Mouse (Mus musculus) limb, embryonic 13.5 days (tissue): ENCODE measurements around the gene Wwox. TPM values are rescaled to one million over a fixed set of nuclear protein-coding genes. Genes with fewer than 3 reads are reported as not detected.

ENCODE experiments used
- ATAC-seq: fragments of 200-750 bp; cut with Nextera tagmentation; 2 replicates; pipeline ENCODE4 v1.8.0; 2017; ENCODE audit warnings: low read depth, moderate number of reproducible peaks, moderate TSS enrichment; ENCODE audit not compliant: low FRiP score
- H3K27ac ChIP-seq: fragments of 300-500 bp; sonication (generic); 2 replicates; pipeline ENCODE4 v1.5.1; 2015; ENCODE audit warnings: inconsistent platforms, mild to moderate bottlenecking, moderate library complexity
- H3K27me3 ChIP-seq: fragments of 300-500 bp; sonication (generic); 2 replicates; pipeline ENCODE4 v1.6.1; 2015; ENCODE audit warnings: mild to moderate bottlenecking, inconsistent platforms
- H3K36me3 ChIP-seq: fragments of 300-500 bp; sonication (generic); 2 replicates; pipeline ENCODE4 v1.6.1; 2015; ENCODE audit warnings: inconsistent platforms, mild to moderate bottlenecking, moderate library complexity
- H3K4me1 ChIP-seq: fragments of 300-500 bp; sonication (generic); 2 replicates; pipeline ENCODE4 v1.6.1; 2015; ENCODE audit warnings: inconsistent platforms
- H3K4me2 ChIP-seq: fragments of 300-500 bp; sonication (generic); replicated peaks from 2 replicates; pipeline ENCODE4 v1.6.1; 2015; ENCODE audit warnings: inconsistent platforms, mild to moderate bottlenecking, moderate library complexity
- H3K4me3 ChIP-seq: fragments of 300-500 bp; sonication (generic); 2 replicates; pipeline ENCODE4 v1.5.1; 2015; ENCODE audit warnings: moderate library complexity, mild to moderate bottlenecking, inconsistent platforms
- H3K9ac ChIP-seq: fragments of 300-500 bp; sonication (generic); 2 replicates; pipeline ENCODE4 v1.6.1; 2015; ENCODE audit warnings: mild to moderate bottlenecking, inconsistent platforms
- H3K9me3 ChIP-seq: fragments of 300-500 bp; sonication (generic); 2 replicates; pipeline ENCODE4 v1.6.1; 2016; ENCODE audit warnings: inconsistent platforms
- WGBS: fragments of 180-500 bp; shearing (Covaris S2); methylation state at CpG from one replicate; pipeline ENCODE4 v1.1.7; 2015; 5-methylcytosine and 5-hydroxymethylcytosine counted together
- polyA plus RNA-seq: library from polyadenylated mRNA; unstranded; fragments of >200 nt; fragmentation: Nextera tagmentation; extraction: Ambion mirVana; gene quantifications from 2 replicates; pipeline ENCODE4 v1.2.1, GENCODE M21; 2015

Gene Wwox
- polyA plus RNA-seq, 1 experiment from 2014 or later, result 9.5 TPM

- peaks cover 11% of the 10 kb centered on the region; the same call in 1 of the 2 replicates for H3K4me1 ChIP-seq
- H3K27ac ChIP-seq, result no peak overlapping the region
- no peak overlapping the region for H3K4me3 ChIP-seq
- no peak for ATAC-seq
- 54% methylated on average over 4 of the region's 4 CpGs for WGBS
- H3K36me3 ChIP-seq, result no peaks in the 10 kb centered on the region
- no peak overlapping the region for H3K9ac ChIP-seq
- H3K27me3 ChIP-seq, result no peaks in the 10 kb centered on the region
- peaks cover 8% of the 10 kb centered on the region; the same call in 1 of the 2 replicates for H3K9me3 ChIP-seq
- no peak overlapping the region for H3K4me2 ChIP-seq
These were observed 176.0 kb downstream of the Wwox start for GRCm38 (mm10) chr8:114615413-114615812.

- no peak for ATAC-seq
- Histone ChIP-seq H3K9me3 (peaks cover 8% of the 10 kb centered on the region; the same call in 1 of the 2 replicates), H3K27me3 (peaks cover 2% of the 10 kb centered on the region; the same call in 1 of the 2 replicates), H3K4me2 (no peak overlapping the region), H3K9ac (no peak overlapping the region), H3K4me1 (peaks cover 11% of the 10 kb centered on the region; the same call in 1 of the 2 replicates), H3K36me3 (no peaks in the 10 kb centered on the region), H3K4me3 (no peak overlapping the region), H3K27ac (no peak overlapping the region)
- WGBS, result 82% methylated on average over 6 of the region's 6 CpGs
These were observed 176.5 kb downstream of the Wwox start for GRCm38 (mm10) chr8:114615908-114616307.

GRCm38 (mm10) chr8:114618908-114619508, 179.6 kb downstream of the Wwox start:
- no peaks in the 10 kb centered on the region for H3K36me3 ChIP-seq
- peaks cover 8% of the 10 kb centered on the region; the same call in 1 of the 2 replicates for H3K9me3 ChIP-seq
- H3K4me2 ChIP-seq, result no peak overlapping the region
- H3K9ac ChIP-seq, result no peak overlapping the region
- no peak for ATAC-seq
- peaks cover 8% of the 10 kb centered on the region; the same call in 1 of the 2 replicates for H3K27me3 ChIP-seq
- 49% methylated on average over 9 of the region's 9 CpGs for WGBS
- no peak overlapping the region for H3K4me3 ChIP-seq
- no peak overlapping the region for H3K27ac ChIP-seq
- peaks cover 15% of the 10 kb centered on the region; the same call in 1 of the 2 replicates for H3K4me1 ChIP-seq

- H3K4me1 ChIP-seq, result peaks cover 31% of the 10 kb centered on the region
- H3K27ac ChIP-seq, result no peak overlapping the region
- H3K4me2 ChIP-seq, result no peak overlapping the region
- no peaks in the 10 kb centered on the region for H3K9me3 ChIP-seq
- no peak overlapping the region for H3K9ac ChIP-seq
- no peak for ATAC-seq
- no peaks in the 10 kb centered on the region for H3K36me3 ChIP-seq
- no peak overlapping the region for H3K4me3 ChIP-seq
- WGBS, result 93% methylated on average over 6 of the region's 6 CpGs
- peaks cover 13% of the 10 kb centered on the region for H3K27me3 ChIP-seq
These were observed 185.9 kb downstream of the Wwox start for GRCm38 (mm10) chr8:114625402-114625801.

- no peak overlapping the region for H3K9ac ChIP-seq
- WGBS, result 10% methylated on average over 9 of the region's 9 CpGs
- H3K4me2 ChIP-seq, result no peak overlapping the region
- no peak overlapping the region for H3K27ac ChIP-seq
- H3K4me1 ChIP-seq, result peaks cover 27% of the 10 kb centered on the region
- no peaks in the 10 kb centered on the region for H3K9me3 ChIP-seq
- peaks cover 9% of the 10 kb centered on the region for H3K27me3 ChIP-seq
- no peaks in the 10 kb centered on the region for H3K36me3 ChIP-seq
- H3K4me3 ChIP-seq, result no peak overlapping the region
- ATAC-seq, result no peak
These were observed 187.4 kb downstream of the Wwox start for GRCm38 (mm10) chr8:114626897-114627296.

- no peak overlapping the region for H3K9ac ChIP-seq
- peaks cover 17% of the 10 kb centered on the region for H3K27me3 ChIP-seq
- H3K27ac ChIP-seq, result no peak overlapping the region
- H3K4me2 ChIP-seq, result no peak overlapping the region
- WGBS, result 71% methylated on average over 7 of the region's 7 CpGs
- no peaks in the 10 kb centered on the region for H3K9me3 ChIP-seq
- peaks cover 24% of the 10 kb centered on the region for H3K4me1 ChIP-seq
- no peak overlapping the region for H3K4me3 ChIP-seq
- ATAC-seq, result no peak
- H3K36me3 ChIP-seq, result no peaks in the 10 kb centered on the region
These were observed 190.3 kb downstream of the Wwox start for GRCm38 (mm10) chr8:114629719-114630118.

- WGBS, result 39% methylated on average over 6 of the region's 6 CpGs
- H3K27ac ChIP-seq, result no peak overlapping the region
- ATAC-seq, result no peak
- no peaks in the 10 kb centered on the region for H3K36me3 ChIP-seq
- H3K27me3 ChIP-seq, result peaks cover 17% of the 10 kb centered on the region
- no peaks in the 10 kb centered on the region for H3K9me3 ChIP-seq
- no peak overlapping the region for H3K4me2 ChIP-seq
- peaks cover 34% of the 10 kb centered on the region for H3K4me1 ChIP-seq
- H3K4me3 ChIP-seq, result no peak overlapping the region
- no peak overlapping the region for H3K9ac ChIP-seq
These were observed 191.6 kb downstream of the Wwox start for GRCm38 (mm10) chr8:114631087-114631486.

GRCm38 (mm10) chr8:114634151-114634550, 194.7 kb downstream of the Wwox start:
- no peak for ATAC-seq
- Histone ChIP-seq H3K4me3 (no peak overlapping the region), H3K36me3 (no peaks in the 10 kb centered on the region), H3K9ac (no peak overlapping the region), H3K4me2 (no peak overlapping the region), H3K27me3 (peaks cover 33% of the 10 kb centered on the region), H3K9me3 (no peaks in the 10 kb centered on the region), H3K27ac (no peak overlapping the region), H3K4me1 (peaks cover 16% of the 10 kb centered on the region)
- 75% methylated on average over 2 of the region's 2 CpGs for WGBS

- WGBS, result 25% methylated on average over 9 of the region's 9 CpGs
- Histone ChIP-seq H3K9ac (no peak overlapping the region), H3K36me3 (no peaks in the 10 kb centered on the region), H3K27me3 (peaks cover 36% of the 10 kb centered on the region), H3K4me3 (no peak overlapping the region), H3K27ac (no peak overlapping the region; the same call in 1 of the 2 replicates), H3K9me3 (no peaks in the 10 kb centered on the region), H3K4me1 (peaks cover 16% of the 10 kb centered on the region), H3K4me2 (peak overlapping the region; percentile 9; the same call in 1 of the 2 replicates)
- ATAC-seq, result no peak
These were observed 195.4 kb downstream of the Wwox start for GRCm38 (mm10) chr8:114634669-114635410.

GRCm38 (mm10) chr8:114636376-114636775, 196.9 kb downstream of the Wwox start:
- peaks cover 36% of the 10 kb centered on the region for H3K27me3 ChIP-seq
- 58% methylated on average over 5 of the region's 5 CpGs for WGBS

GRCm38 (mm10) chr8:114641809-114642208, 202.4 kb downstream of the Wwox start:
- Histone ChIP-seq H3K9ac (no peak overlapping the region), H3K4me3 (no peak overlapping the region), H3K27me3 (peaks cover 46% of the 10 kb centered on the region), H3K4me2 (peak overlapping the region; percentile 42), H3K4me1 (peaks cover 19% of the 10 kb centered on the region), H3K9me3 (no peaks in the 10 kb centered on the region), H3K36me3 (no peaks in the 10 kb centered on the region), H3K27ac (no peak overlapping the region)
- 33% methylated on average over 9 of the region's 9 CpGs for WGBS
- ATAC-seq, result no peak

More at GRCm38 (mm10) chr8:114636376-114636775, 196.9 kb downstream of the Wwox start:
- no peak for ATAC-seq
- Histone ChIP-seq H3K4me3 (no peak overlapping the region), H3K27ac (no peak overlapping the region), H3K4me1 (peaks cover 25% of the 10 kb centered on the region), H3K9ac (no peak overlapping the region), H3K9me3 (no peaks in the 10 kb centered on the region), H3K4me2 (no peak overlapping the region), H3K36me3 (no peaks in the 10 kb centered on the region)

- peaks cover 22% of the 10 kb centered on the region for H3K4me1 ChIP-seq
- no peaks in the 10 kb centered on the region for H3K9me3 ChIP-seq
- H3K27me3 ChIP-seq, result peaks cover 63% of the 10 kb centered on the region
- no peaks in the 10 kb centered on the region for H3K36me3 ChIP-seq
- WGBS, result 28% methylated on average over 14 of the region's 14 CpGs
- H3K27ac ChIP-seq, result no peak overlapping the region
- peak overlapping the region; percentile 25 for H3K4me3 ChIP-seq
- no peak overlapping the region for H3K9ac ChIP-seq
- no peak for ATAC-seq
- H3K4me2 ChIP-seq, result peak overlapping the region; percentile 54
These were observed 211.3 kb downstream of the Wwox start for GRCm38 (mm10) chr8:114650789-114651188.
